Mouse (Mus musculus): ENCODE results near the gene Tmem198b.

Gene Tmem198b

DNA sequence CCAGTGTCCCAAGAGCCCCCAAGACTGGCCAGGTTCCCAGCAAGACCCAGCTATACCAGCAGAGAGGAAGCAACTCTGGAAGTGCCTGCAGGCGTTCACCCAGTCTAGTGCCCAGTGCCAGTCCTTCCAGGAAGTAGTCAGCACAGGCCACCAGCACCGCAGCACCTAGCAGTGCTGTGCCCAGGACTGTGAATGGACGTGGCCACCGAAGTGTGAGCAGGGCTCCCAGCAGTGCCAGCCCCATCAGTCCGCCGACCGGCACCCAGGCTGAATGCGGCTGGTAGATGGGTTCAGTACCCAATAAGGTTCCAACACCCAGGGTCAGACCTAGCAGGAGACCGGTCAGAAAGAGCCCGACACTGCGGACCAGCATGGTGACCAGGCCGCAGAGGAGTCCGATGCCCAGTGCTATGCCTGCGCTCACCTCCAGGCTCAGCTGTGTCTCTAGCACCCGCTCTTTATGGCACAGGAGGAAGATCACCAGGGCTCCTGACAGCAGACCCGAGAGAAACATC lies 2.1 kb downstream of the Tmem198b start:
- no peak for DNase-seq (ENCODE audit: extremely low read depth, low read depth)

DNA sequence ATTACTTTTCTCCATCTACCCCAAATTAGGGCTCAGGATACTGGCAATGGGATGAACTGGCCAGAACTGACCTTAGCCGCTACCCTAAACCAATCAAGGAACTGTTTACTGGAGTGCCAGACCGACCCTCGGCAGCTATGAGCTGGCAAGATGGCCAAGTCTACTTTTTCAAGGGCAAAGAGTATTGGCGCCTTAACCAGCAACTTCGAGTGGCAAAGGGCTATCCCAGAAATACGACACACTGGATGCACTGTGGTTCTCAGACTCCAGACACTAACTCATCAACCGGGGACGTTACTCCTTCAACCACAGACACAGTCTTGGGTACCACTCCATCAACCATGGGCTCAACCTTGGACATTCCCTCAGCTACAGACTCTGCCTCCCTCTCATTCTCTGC lies 5.5 kb downstream of the Tmem198b start:
- DNase-seq (ENCODE audit: extremely low read depth, low read depth), result no peak

DNA sequence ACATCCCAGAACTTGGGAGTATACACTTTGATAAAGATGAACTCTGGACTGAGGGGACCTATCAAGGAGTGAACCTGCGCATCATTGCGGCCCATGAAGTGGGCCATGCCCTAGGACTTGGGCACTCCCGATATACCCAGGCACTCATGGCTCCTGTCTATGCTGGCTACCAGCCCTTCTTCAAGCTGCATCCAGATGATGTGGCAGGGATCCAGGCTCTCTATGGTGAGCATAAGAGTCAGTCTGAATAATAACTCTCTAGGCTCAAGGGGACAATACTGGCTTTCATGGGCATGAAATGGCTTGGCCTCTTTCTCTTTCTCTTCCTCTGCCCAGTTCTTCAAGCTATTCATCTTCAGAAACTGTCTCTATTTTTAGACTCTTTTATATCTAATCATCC lies 8.6 kb downstream of the Tmem198b start:
- no peak for DNase-seq (ENCODE audit: extremely low read depth, low read depth)

DNA sequence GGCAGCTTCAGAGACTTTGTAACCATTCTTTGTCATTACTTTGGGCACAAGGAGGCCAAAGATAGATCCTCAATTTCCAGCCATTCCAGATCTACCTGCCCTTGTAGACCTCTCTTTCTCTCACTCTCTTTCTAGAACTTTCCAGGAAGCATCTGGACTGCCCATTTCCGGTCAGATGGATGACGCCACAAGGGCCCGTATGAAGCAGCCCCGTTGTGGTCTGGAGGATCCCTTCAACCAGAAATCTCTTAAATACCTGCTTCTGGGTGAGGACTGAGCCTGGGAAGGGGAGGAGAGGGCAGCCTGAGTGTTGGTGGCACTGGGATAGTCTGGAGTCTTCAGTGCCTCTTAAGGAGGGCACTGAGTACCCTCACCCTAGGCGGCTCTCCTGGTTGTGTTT lies 9.8 kb downstream of the Tmem198b start:
- no peak for DNase-seq (ENCODE audit: extremely low read depth, low read depth)

DNA sequence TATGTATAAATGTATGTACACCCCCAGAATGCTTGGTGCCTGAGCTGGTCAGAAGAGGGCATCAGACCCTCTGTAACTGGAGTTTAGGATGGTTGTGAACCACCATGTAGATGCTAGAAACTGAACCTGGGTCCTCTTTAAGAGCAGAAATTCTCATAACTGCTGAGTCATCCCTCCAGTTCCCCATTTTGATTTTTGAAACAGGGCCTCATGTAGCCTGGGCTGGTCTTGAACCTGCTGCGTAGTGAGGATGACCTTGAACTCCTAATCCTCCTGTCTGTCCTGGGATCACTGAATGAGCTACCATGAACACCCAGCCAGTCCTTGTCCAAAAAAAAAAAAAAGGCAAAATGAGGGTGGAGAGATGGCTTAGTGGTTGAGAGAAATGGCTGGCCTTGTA lies 10.9 kb downstream of the Tmem198b start:
- DNase-seq (ENCODE audit: extremely low read depth, low read depth), result peak; percentile 52

DNA sequence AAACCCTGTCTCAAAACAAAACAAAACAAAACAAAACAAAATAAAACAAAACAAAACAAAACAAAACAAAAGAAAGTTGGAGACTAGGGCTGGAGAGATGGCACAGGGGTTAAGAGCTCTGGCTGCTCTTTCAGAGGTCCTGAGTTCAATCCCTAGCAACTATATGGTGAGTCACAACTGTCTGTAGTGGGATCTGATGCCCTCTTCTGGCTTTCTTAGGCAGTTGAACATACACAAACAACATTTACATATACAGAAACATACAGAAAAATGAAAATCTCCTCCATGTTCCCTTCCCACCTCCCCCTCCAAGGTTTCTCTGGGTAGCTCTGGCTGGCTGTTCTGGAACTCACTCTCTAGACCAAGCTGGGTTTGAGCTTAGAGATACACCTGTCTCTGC lies 12.1 kb downstream of the Tmem198b start:
- DNase-seq (ENCODE audit: extremely low read depth, low read depth), result no peak

DNA sequence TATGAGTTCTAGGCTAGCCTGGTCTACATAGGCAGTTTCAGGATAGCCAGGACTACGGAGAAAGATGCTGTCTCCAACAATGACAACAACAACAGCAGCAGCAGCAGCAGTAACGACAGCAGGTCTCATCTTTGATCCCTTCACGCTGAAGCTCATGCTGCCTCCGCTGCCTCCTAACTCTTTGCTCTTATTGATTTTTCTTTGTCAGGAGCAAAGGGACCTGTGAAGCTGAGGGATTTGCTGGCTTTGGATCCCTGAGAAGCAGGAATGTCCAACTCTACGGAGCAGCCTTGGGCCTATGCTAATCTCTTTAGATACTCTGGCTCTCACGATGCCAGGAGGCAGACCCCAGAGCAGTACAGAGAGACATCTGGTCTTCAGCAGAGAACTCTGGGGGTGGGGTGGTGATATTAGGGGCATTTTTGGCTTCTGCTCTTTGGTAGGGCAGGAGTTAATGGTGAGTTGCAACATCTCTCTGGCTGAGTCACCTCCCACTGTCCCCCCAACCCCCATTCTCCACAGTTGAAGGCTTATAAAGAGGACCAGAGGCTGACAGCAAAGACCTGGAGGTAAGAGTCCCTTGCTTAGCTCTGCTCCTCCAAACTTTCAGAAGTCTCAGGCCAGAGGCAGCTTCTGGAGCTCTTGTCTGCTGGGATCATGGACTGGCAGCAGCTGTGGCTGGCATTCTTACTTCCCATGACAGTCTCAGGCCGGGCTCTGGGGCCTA lies 13.6 kb downstream of the Tmem198b start, which contains the start of gene Mmp19:
TSS of gene Mmp19 (plus strand) at position 513 of the 727 bp plus-strand sequence.
- no peak for DNase-seq (ENCODE audit: extremely low read depth, low read depth)

DNA sequence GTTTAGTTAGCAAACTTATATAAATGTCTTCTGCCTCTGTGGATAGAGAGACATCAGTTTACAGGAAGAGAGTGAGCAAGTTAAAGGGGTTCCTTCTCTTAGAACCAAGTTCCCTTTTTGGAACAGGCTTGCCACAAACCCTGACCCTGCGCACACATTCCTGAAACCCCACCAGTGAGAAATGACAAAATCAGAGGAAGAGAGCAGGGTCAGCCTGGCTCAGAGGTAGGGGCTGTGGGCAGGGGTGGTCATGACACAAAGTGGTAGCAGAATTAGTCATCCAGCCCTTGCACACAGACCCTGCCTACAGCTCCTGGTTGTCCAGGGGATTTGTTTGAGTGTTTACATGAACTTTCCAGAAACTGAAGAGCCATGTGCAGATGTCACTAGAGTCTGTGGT lies 24.0 kb downstream of the Tmem198b start:
- no peak for DNase-seq (ENCODE audit: extremely low read depth, low read depth)

DNA sequence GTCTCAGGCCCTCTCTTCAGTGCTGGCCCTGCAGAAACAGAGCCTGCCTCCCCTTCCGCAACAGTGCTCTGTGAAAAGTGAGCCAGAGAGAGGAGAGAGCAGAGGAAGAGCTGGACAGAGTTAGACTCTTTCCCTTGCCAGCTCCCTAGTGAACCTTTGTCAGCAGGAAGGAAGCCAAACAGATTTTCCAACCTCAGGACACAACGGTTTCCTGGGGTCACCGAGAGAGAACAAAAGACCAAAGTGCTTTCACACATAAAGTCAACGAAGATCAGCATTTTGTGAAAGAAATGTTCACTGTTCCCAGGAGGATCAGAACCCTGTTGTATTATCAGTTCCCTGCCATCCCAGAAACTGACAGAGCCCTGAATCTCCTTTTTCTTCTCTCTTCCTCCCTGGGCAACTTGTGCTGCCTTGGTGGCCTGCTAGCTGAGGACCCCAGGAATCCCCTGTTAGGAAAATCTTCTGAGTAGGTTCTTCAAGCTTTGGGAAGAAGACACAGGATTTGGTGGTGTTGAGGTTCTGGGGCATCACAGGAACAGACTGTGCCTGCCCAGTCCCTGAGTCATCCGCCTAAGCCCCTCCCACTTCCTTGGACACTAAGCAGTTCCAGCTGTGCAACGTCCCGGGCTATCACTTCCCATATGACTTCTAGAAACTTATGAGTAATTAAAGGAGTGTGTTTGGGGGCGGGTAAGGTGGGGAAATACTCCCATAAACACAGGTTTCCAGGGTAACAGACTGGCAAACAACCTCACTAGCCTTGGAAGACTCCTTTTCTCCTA lies 25.0 kb downstream of the Tmem198b start:
- DNase-seq (ENCODE audit: extremely low read depth, low read depth), result peak; percentile 44

DNA sequence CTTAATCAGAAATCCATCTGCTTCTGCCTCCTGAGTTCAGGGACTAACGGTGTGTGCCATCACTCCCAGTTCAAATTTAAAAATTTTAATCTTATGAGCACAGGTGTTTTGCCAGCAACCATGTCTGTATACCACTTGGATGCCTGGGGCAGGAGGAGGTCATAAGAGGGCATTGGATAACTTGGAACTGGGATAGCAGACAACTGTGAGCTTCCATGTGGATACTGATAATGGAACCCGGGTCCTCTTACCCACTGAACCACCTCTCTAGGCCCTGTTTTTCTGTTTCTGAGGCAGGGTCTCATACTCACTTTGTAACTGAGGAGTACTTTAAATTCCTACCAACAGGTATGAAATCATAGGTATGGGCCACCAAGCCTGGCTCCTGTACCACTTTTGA lies 25.7 kb downstream of the Tmem198b start:
- DNase-seq (ENCODE audit: extremely low read depth, low read depth), result no peak

DNA sequence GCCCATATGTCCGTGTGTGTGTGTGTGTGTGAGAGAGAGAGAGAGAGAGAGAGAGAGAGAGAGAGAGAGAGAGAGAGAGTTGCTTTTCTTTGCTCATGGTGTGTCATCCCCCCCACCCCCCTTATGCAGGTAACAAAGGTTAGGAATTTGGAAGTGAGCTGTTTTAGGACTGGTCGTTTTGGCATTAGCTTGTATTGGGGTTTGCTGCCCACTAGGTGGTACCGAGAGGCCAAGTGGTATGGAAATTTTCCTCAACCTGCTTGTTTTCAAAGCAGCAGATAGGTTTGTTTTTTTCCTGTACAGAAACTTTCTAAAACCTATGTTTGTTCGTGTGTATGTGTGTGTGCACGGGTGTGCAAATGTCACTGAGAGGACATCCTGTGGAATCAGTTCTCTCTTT lies 30.5 kb downstream of the Tmem198b start:
- no peak for DNase-seq (ENCODE audit: extremely low read depth, low read depth)

DNA sequence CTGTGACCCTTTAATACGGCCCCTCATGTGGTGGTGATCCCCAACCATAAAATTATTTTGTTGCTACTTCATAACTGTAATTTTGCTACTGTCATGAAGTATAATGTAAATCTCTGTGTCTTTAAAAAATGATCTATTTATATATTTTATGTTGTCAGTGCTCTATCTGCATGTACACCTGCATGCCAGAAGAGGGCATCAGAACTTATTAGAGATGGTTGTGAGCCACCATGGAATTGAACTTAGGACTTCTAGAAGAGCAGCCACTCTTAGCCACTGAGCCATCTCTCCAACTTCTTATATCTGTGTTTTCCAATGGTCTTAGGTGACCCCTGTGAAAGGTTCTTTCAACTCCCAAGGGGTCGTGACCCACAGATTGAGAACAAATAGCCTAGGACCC lies 31.3 kb downstream of the Tmem198b start:
- DNase-seq (ENCODE audit: extremely low read depth, low read depth), result no peak
